Mouse (Mus musculus) heart, embryonic 13.5 days (tissue): ENCODE measurements at regions not wholly inside any gene's neighbourhood (a gene's known extent, or its start where the extent isn't known, plus 50 kb on each side); places are given as distances from the start of the nearest gene placed in this dataset.

Experiments
- ATAC-seq: fragments of 200-750 bp; cut with Nextera tagmentation; 2 replicates; pipeline ENCODE4 v1.8.0; 2017; ENCODE audit warnings: moderate TSS enrichment; ENCODE audit not compliant: insufficient number of reproducible peaks, low FRiP score, low TSS enrichment; ENCODE audit errors: extremely low read depth
- H3K27ac ChIP-seq: fragments of 300-500 bp; sonication (generic); replicated peaks from 2 replicates; pipeline ENCODE4 v1.5.1; 2015; ENCODE audit warnings: moderate library complexity, mild to moderate bottlenecking, inconsistent platforms
- H3K27me3 ChIP-seq: fragments of 300-500 bp; sonication (generic); replicated peaks from 2 replicates; pipeline ENCODE4 v1.6.1; 2015; ENCODE audit warnings: mild to moderate bottlenecking, inconsistent platforms
- H3K36me3 ChIP-seq: fragments of 300-500 bp; sonication (generic); 2 replicates; pipeline ENCODE4 v1.6.1; 2015; ENCODE audit warnings: mild to moderate bottlenecking, inconsistent platforms
- H3K4me1 ChIP-seq: fragments of 300-500 bp; sonication (generic); 2 replicates; pipeline ENCODE4 v1.6.1; 2015; ENCODE audit warnings: inconsistent platforms
- H3K4me2 ChIP-seq: fragments of 300-500 bp; sonication (generic); 2 replicates; pipeline ENCODE4 v1.6.1; 2015; ENCODE audit warnings: inconsistent platforms, mild to moderate bottlenecking, moderate library complexity
- H3K4me3 ChIP-seq: fragments of 300-500 bp; sonication (generic); 2 replicates; pipeline ENCODE4 v1.5.1; 2015; ENCODE audit warnings: moderate library complexity, mild to moderate bottlenecking, inconsistent platforms
- H3K9ac ChIP-seq: fragments of 300-500 bp; sonication (generic); 2 replicates; pipeline ENCODE4 v1.6.1; 2015; ENCODE audit warnings: inconsistent platforms, mild to moderate bottlenecking, moderate library complexity
- H3K9me3 ChIP-seq: fragments of 300-500 bp; sonication (generic); 2 replicates; pipeline ENCODE4 v1.6.1; 2016; ENCODE audit warnings: inconsistent platforms
- WGBS: fragments of 180-500 bp; shearing (Covaris S2); methylation state at CpG from one replicate; pipeline ENCODE4 v1.1.7; 2015; ENCODE audit warnings: mixed read lengths; 5-methylcytosine and 5-hydroxymethylcytosine counted together

DNA sequence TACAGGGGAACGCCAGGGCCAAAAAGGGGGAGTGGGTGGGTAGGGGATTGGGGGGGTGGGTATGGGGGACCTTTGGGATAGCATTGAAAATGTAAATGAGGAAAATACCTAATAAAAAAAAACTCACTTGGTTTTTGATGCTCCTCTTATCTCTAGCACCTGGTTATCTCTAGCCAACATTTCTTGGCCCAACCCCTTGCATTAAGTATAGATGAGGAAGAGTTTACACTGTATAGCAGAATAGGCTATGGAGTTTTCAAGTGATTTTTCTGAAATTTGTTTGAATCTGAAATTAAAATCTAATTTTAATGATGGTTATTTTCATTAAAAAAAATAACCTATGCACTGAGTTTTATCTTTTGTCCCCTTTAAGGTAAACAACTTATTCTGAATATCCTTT lies 68.8 kb upstream of the Il15 start:
- no CpG with 5 or more reads among the region's 1 CpGs for WGBS
- Histone ChIP-seq H3K36me3 (no peaks in the 10 kb centered on the region), H3K27me3 (no peaks in the 10 kb centered on the region), H3K4me2 (no peak overlapping the region), H3K27ac (no peak overlapping the region), H3K4me3 (no peak overlapping the region), H3K9ac (no peak overlapping the region), H3K4me1 (peaks cover under 1% of the 10 kb centered on the region; the same call in 1 of the 2 replicates), H3K9me3 (no peaks in the 10 kb centered on the region)
- ATAC-seq: no peak

GRCm38 (mm10) chr8:82469824-82470223 lies 66.8 kb upstream of the Il15 start:
- no peak overlapping the region for H3K9ac ChIP-seq
- ATAC-seq: no peak
- H3K27me3 ChIP-seq: no peaks in the 10 kb centered on the region
- H3K4me2 ChIP-seq: no peak overlapping the region
- H3K9me3 ChIP-seq: no peaks in the 10 kb centered on the region
- H3K36me3 ChIP-seq: no peaks in the 10 kb centered on the region
- no peak overlapping the region for H3K4me3 ChIP-seq
- H3K4me1 ChIP-seq: no peaks in the 10 kb centered on the region
- H3K27ac ChIP-seq: no peak overlapping the region

GRCm38 (mm10) chr8:82462841-82463240 lies 59.8 kb upstream of the Il15 start:
- Histone ChIP-seq H3K27me3 (no peaks in the 10 kb centered on the region), H3K27ac (no peak overlapping the region), H3K9ac (no peak overlapping the region), H3K4me1 (no peaks in the 10 kb centered on the region), H3K4me3 (no peak overlapping the region), H3K4me2 (no peak overlapping the region), H3K9me3 (no peaks in the 10 kb centered on the region), H3K36me3 (no peaks in the 10 kb centered on the region)
- no peak for ATAC-seq

GRCm38 (mm10) chr8:82459007-82459406 lies 56.0 kb upstream of the Il15 start:
- ATAC-seq: no peak
- no peaks in the 10 kb centered on the region for H3K9me3 ChIP-seq
- H3K4me3 ChIP-seq: no peak overlapping the region
- H3K4me1 ChIP-seq: no peaks in the 10 kb centered on the region
- no peaks in the 10 kb centered on the region for H3K27me3 ChIP-seq
- no peak overlapping the region for H3K9ac ChIP-seq
- H3K4me2 ChIP-seq: no peak overlapping the region
- H3K36me3 ChIP-seq: no peaks in the 10 kb centered on the region
- H3K27ac ChIP-seq: no peak overlapping the region

DNA sequence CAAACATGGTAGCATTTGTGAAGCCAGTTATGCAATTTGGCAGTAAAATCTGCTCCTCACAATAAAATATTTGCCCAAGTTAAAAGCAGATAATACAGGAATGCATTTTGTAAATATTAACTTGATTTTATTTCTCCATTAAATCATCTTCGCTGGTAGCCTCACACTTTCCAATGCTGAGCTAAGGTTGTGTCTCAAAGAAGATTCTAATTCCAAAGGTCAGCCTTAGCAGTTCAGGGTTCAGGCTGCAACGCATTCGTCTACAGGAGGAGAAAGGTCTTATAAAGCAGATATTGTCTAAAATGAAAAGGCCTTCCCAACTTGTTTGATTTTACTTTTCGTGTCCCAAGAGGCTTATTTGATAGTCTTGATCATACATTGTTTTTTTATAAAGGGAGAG lies 51.0 kb upstream of the Il15 start:
- no peak for ATAC-seq
- H3K4me3 ChIP-seq: no peak overlapping the region
- no peak overlapping the region for H3K4me2 ChIP-seq
- no peaks in the 10 kb centered on the region for H3K4me1 ChIP-seq
- no peaks in the 10 kb centered on the region for H3K27me3 ChIP-seq
- H3K36me3 ChIP-seq: no peaks in the 10 kb centered on the region
- 66% methylated on average over 4 of the region's 4 CpGs for WGBS
- H3K9me3 ChIP-seq: no peaks in the 10 kb centered on the region
- no peak overlapping the region for H3K9ac ChIP-seq
- H3K27ac ChIP-seq: no peak overlapping the region
